Mouse (Mus musculus) midbrain, postnatal 0 days (tissue): ENCODE results near the gene Me3. TPM values are rescaled to one million over a fixed set of nuclear protein-coding genes. Genes with fewer than 3 reads are reported as not detected.
A peak's percentile ranks its signal among the peaks of the same experiment; 100 is the strongest.

Experiments used
- ATAC-seq: fragments of 200-750 bp; cut with Nextera tagmentation; 2 replicates; pipeline ENCODE4 v1.8.0; 2017; ENCODE audit warnings: moderate number of reproducible peaks, mild to moderate bottlenecking, moderate TSS enrichment, moderate library complexity; ENCODE audit not compliant: low FRiP score
- DNase-seq: peaks from one replicate; pipeline ENCODE4 v3.0.0-alpha.2; 2015; ENCODE audit warnings: low spot score
- H3K27ac ChIP-seq: fragments of 300-500 bp; sonication (generic); 2 replicates; pipeline ENCODE4 v1.5.1; 2014; ENCODE audit warnings: low read depth, mild to moderate bottlenecking, low read length, mixed read lengths
- H3K27me3 ChIP-seq: fragments of 300-500 bp; sonication (generic); 2 replicates; pipeline ENCODE4 v1.6.1; 2014; ENCODE audit warnings: low read length, control low read depth, mixed read lengths; ENCODE audit not compliant: insufficient read depth
- H3K36me3 ChIP-seq: fragments of 300-500 bp; sonication (generic); 2 replicates; pipeline ENCODE4 v1.6.1; 2014; ENCODE audit warnings: low read length, control low read depth, mixed read lengths; ENCODE audit not compliant: insufficient read depth
- H3K4me1 ChIP-seq: fragments of 300-500 bp; sonication (generic); 2 replicates; pipeline ENCODE4 v1.6.1; 2014; ENCODE audit warnings: mild to moderate bottlenecking, control low read depth, antibody characterized with exemption, low read length, mixed read lengths; ENCODE audit not compliant: insufficient read depth
- H3K4me2 ChIP-seq: fragments of 300-500 bp; sonication (generic); 2 replicates; pipeline ENCODE4 v1.6.1; 2014; ENCODE audit warnings: low read depth, mild to moderate bottlenecking, low read length, mixed read lengths; ENCODE audit not compliant: poor library complexity, severe bottlenecking
- H3K4me3 ChIP-seq: fragments of 300-500 bp; sonication (generic); 2 replicates; pipeline ENCODE4 v1.5.1; 2014; ENCODE audit warnings: low read depth, mild to moderate bottlenecking, low read length, moderate library complexity
- H3K9ac ChIP-seq: fragments of 300-500 bp; sonication (generic); replicated peaks from 2 replicates; pipeline ENCODE4 v1.6.1; 2014; ENCODE audit warnings: mild to moderate bottlenecking, low read length, moderate library complexity, mixed read lengths; ENCODE audit not compliant: poor library complexity, severe bottlenecking
- H3K9me3 ChIP-seq: fragments of 300-500 bp; sonication (generic); 2 replicates; pipeline ENCODE4 v1.6.1; 2016; ENCODE audit warnings: low read length, control low read depth
- CTCF ChIP-seq: IDR thresholded peaks from 2 replicates; pipeline ENCODE4 v1.5.1; 2016; ENCODE audit warnings: antibody characterized with exemption, mild to moderate bottlenecking
- WGBS: fragments of 180-500 bp; shearing (Covaris S2); extraction: QIAGEN DNeasy Blood & Tissue Kit; methylation state at CpG from one replicate; pipeline ENCODE4 v1.1.7; 2014; 5-methylcytosine and 5-hydroxymethylcytosine counted together
- polyA plus RNA-seq: library from polyadenylated mRNA; unstranded; fragments of >200 nt; fragmentation: Nextera tagmentation; extraction: Ambion mirVana; gene quantifications from 2 replicates; pipeline ENCODE4 v1.2.1, GENCODE M21; 2015
- total RNA-seq: library from RNA; depleted of rRNA; stranded (reverse); fragments of >200 nt; gene quantifications from 2 replicates; pipeline ENCODE4 v1.2.3, GENCODE M21; 2014

Gene Me3
- total and polyA plus RNA-seq, 2 experiments from 2014 or later, result 23.7 to 25.2 TPM

GRCm38 (mm10) chr7:89796351-89796801, 164.2 kb downstream of the Me3 start:
- Histone ChIP-seq H3K4me2 (no peak overlapping the region), H3K27ac (no peak overlapping the region)
- WGBS, result 20% methylated on average over 6 of the region's 6 CpGs

GRCm38 (mm10) chr7:89798358-89799020, 166.3 kb downstream of the Me3 start:
- H3K36me3 ChIP-seq, result no peaks in the 10 kb centered on the region
- H3K4me1 ChIP-seq, result no peaks in the 10 kb centered on the region
- H3K27me3 ChIP-seq, result no peaks in the 10 kb centered on the region
- 63% methylated on average over 8 of the region's 8 CpGs for WGBS
- no peak overlapping the region for H3K9ac ChIP-seq
- TF ChIP-seq CTCF, result no peak
- no peaks in the 10 kb centered on the region for H3K9me3 ChIP-seq
- no peak overlapping the region for H3K27ac ChIP-seq
- no peak overlapping the region for H3K4me3 ChIP-seq
- DNase-seq (no peak), ATAC-seq (no peak)
- no peak overlapping the region for H3K4me2 ChIP-seq

More at GRCm38 (mm10) chr7:89796351-89796801, 164.2 kb downstream of the Me3 start:
- Histone ChIP-seq H3K9me3 (no peaks in the 10 kb centered on the region), H3K9ac (no peak overlapping the region), H3K36me3 (no peaks in the 10 kb centered on the region), H3K4me3 (no peak overlapping the region), H3K4me1 (no peaks in the 10 kb centered on the region), H3K27me3 (no peaks in the 10 kb centered on the region)
- peak; percentile 77 for DNase-seq
- peak; percentile 42; the same call in 1 of the 2 replicates for ATAC-seq
- no peak for TF ChIP-seq CTCF

- H3K4me2 ChIP-seq, result no peak overlapping the region
- H3K4me1 ChIP-seq, result no peaks in the 10 kb centered on the region
- ATAC-seq (no peak), DNase-seq (no peak)
- no peak for TF ChIP-seq CTCF
- no peak overlapping the region for H3K4me3 ChIP-seq
- H3K36me3 ChIP-seq, result no peaks in the 10 kb centered on the region
- H3K9me3 ChIP-seq, result no peaks in the 10 kb centered on the region
- 75% methylated on average over 3 of the region's 3 CpGs for WGBS
- H3K27me3 ChIP-seq, result no peaks in the 10 kb centered on the region
- H3K9ac ChIP-seq, result no peak overlapping the region
- no peak overlapping the region for H3K27ac ChIP-seq
Observed at GRCm38 (mm10) chr7:89802447-89802846, 170.3 kb downstream of the Me3 start.

- Histone ChIP-seq H3K4me1 (no peaks in the 10 kb centered on the region), H3K9me3 (no peaks in the 10 kb centered on the region), H3K27ac (no peak overlapping the region), H3K4me2 (no peak overlapping the region), H3K4me3 (no peak overlapping the region), H3K9ac (no peak overlapping the region), H3K36me3 (no peaks in the 10 kb centered on the region), H3K27me3 (no peaks in the 10 kb centered on the region)
- WGBS, result 89% methylated on average over 4 of the region's 4 CpGs
- ATAC-seq (no peak), DNase-seq (no peak)
- no peak for TF ChIP-seq CTCF
Observed at GRCm38 (mm10) chr7:89803966-89804365, 171.8 kb downstream of the Me3 start.

- H3K9me3 ChIP-seq, result no peaks in the 10 kb centered on the region
- no peaks in the 10 kb centered on the region for H3K4me1 ChIP-seq
- H3K4me2 ChIP-seq, result no peak overlapping the region
- DNase-seq, result no peak
- no peaks in the 10 kb centered on the region for H3K36me3 ChIP-seq
- no peak overlapping the region for H3K4me3 ChIP-seq
- H3K27ac ChIP-seq, result no peak overlapping the region
- no peak for TF ChIP-seq CTCF
- H3K9ac ChIP-seq, result no peak overlapping the region
- no peaks in the 10 kb centered on the region for H3K27me3 ChIP-seq
- ATAC-seq, result no peak
- 78% methylated on average over 2 of the region's 2 CpGs for WGBS
Observed at GRCm38 (mm10) chr7:89809400-89809799, 177.2 kb downstream of the Me3 start.

GRCm38 (mm10) chr7:89828436-89829065, 196.4 kb downstream of the Me3 start:
- H3K27me3 ChIP-seq, result no peaks in the 10 kb centered on the region
- WGBS, result 76% methylated on average over 4 of the region's 4 CpGs
- H3K36me3 ChIP-seq, result no peaks in the 10 kb centered on the region
- no peak overlapping the region for H3K27ac ChIP-seq
- H3K9me3 ChIP-seq, result no peaks in the 10 kb centered on the region
- peak; percentile 5 for DNase-seq
- no peaks in the 10 kb centered on the region for H3K4me1 ChIP-seq
- 0 out of 2 replicates have a peak, but pooled peaks have one; percentile 20 for ATAC-seq
- no peak overlapping the region for H3K9ac ChIP-seq
- H3K4me3 ChIP-seq, result no peak overlapping the region
- no peak overlapping the region for H3K4me2 ChIP-seq
- TF ChIP-seq CTCF, result no peak
